Mouse (Mus musculus) intestine, postnatal 0 days (tissue): ENCODE measurements around the gene Slamf1. TPM values are rescaled to one million over a fixed set of nuclear protein-coding genes. Genes with fewer than 3 reads are reported as not detected.

Experiments
- ATAC-seq: fragments of 200-750 bp; cut with Nextera tagmentation; 2 replicates; pipeline ENCODE4 v1.8.0; 2017; ENCODE audit warnings: mild to moderate bottlenecking, moderate TSS enrichment, moderate library complexity
- H3K27ac ChIP-seq: fragments of 300-500 bp; sonication (generic); 2 replicates; pipeline ENCODE4 v1.5.1; 2014; ENCODE audit warnings: mild to moderate bottlenecking, low read depth, low read length, moderate library complexity
- H3K27me3 ChIP-seq: fragments of 300-500 bp; sonication (generic); replicated peaks from 2 replicates; pipeline ENCODE4 v1.6.1; 2014; ENCODE audit warnings: low read length, mixed read lengths; ENCODE audit not compliant: control insufficient read depth, insufficient read depth
- H3K36me3 ChIP-seq: fragments of 300-500 bp; sonication (generic); 2 replicates; pipeline ENCODE4 v1.6.1; 2014; ENCODE audit warnings: mild to moderate bottlenecking, moderate library complexity; ENCODE audit not compliant: control insufficient read depth, insufficient read depth
- H3K4me1 ChIP-seq: fragments of 300-500 bp; sonication (generic); replicated peaks from 2 replicates; pipeline ENCODE4 v1.6.1; 2014; ENCODE audit warnings: antibody characterized with exemption, low read length, mixed read lengths; ENCODE audit not compliant: control insufficient read depth, insufficient read depth
- H3K4me2 ChIP-seq: fragments of 300-500 bp; sonication (generic); replicated peaks from 2 replicates; pipeline ENCODE4 v1.6.1; 2014; ENCODE audit warnings: low read depth, mild to moderate bottlenecking, moderate library complexity
- H3K4me3 ChIP-seq: fragments of 300-500 bp; sonication (generic); 2 replicates; pipeline ENCODE4 v1.5.1; 2014; ENCODE audit warnings: low read depth, low read length
- H3K9ac ChIP-seq: fragments of 300-500 bp; sonication (generic); 2 replicates; pipeline ENCODE4 v1.6.1; 2014; ENCODE audit warnings: mild to moderate bottlenecking, low read depth, low read length
- H3K9me3 ChIP-seq: fragments of 300-500 bp; sonication (generic); 2 replicates; pipeline ENCODE4 v1.6.1; 2016; ENCODE audit warnings: mixed run types; ENCODE audit not compliant: control insufficient read depth
- CTCF ChIP-seq: sonication (generic); IDR thresholded peaks from 2 replicates; pipeline ENCODE4 v1.5.1; 2016; ENCODE audit warnings: low read depth, mild to moderate bottlenecking, control low read depth, antibody characterized with exemption, moderate library complexity
- WGBS: fragments of 180-500 bp; shearing (Covaris S2); extraction: QIAGEN DNeasy Blood & Tissue Kit; methylation state at CpG from one replicate; pipeline ENCODE4 v1.1.7; 2014; 5-methylcytosine and 5-hydroxymethylcytosine counted together
- polyA plus RNA-seq: library from polyadenylated mRNA; unstranded; fragments of >200 nt; fragmentation: Nextera tagmentation; extraction: Ambion mirVana; gene quantifications from 2 replicates; pipeline ENCODE4 v1.2.1, GENCODE M21; 2015

Gene Slamf1
- polyA plus RNA-seq, 1 experiment from 2014 or later = not detected

DNA sequence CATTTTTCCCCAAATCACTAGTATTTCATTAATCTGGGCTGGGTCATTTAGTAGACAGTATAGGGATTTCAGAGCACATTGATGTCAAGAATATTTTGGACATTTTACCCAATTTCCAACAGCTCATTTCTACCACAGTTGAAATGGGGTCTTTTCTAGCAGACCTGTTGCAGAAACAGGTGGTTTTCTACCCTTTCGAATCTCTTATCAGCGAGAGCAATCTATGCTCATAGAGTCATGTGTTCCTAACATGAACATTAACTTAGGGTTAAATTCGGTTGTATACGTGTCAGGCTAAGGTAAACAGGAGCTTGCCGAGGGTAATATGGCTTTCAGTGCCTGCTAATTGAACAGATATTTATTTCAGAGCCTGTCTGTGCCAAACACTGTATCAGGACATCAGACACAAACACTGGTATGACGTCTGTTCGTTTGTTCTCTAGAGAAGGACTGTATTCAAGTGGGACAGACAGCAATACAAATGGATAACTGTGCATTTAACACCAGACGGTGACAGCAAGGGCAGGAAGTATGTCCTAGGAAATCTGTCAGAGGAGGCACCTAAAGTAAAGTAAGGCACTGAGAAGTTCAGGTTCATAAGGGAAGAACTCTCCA is 5.3 kb downstream of the Slamf1 start:
- no peak overlapping the region for H3K4me2 ChIP-seq
- H3K9me3 ChIP-seq = no peaks in the 10 kb centered on the region
- H3K9ac ChIP-seq = no peak overlapping the region
- H3K27ac ChIP-seq = no peak overlapping the region
- no peaks in the 10 kb centered on the region for H3K36me3 ChIP-seq
- ATAC-seq = no peak
- H3K4me1 ChIP-seq = no peaks in the 10 kb centered on the region
- WGBS = 55% methylated on average over 8 of the region's 8 CpGs
- H3K4me3 ChIP-seq = no peak overlapping the region
- no peaks in the 10 kb centered on the region for H3K27me3 ChIP-seq
- TF ChIP-seq CTCF = no peak

DNA sequence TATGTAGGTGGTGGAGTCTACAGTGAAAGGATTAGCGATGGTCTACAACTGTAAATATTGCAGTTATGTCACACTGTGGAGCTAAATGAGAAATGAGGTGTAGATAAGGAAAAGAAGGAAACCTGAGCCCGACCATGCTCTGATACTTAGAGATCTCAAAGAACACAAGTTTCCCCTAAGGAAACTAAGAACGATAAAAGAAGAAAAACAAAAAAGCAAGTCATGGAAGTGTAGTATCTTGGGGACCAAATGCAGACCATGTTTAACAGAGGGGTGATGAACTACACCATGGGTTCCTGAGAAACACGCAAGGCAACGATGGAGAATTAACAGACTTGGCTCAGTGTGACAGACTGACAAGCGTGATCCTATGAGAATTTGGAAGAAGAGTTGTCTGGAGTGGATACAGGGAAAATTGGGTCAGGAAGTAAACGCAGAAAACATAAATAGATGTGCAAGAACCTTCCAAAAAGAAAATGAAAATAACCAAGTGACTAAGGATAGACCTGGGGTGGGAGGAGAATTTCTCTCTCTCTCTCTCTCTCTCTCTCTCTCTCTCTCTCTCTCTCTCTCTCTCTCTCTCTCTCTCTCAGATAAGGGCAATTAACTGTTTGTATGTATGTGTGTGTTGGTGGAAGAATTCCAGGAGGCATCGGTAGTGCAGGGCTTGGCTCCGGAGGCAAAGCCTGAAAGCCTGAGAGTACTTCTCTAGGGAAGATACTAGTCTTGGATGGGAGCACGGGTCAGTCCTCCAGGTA is 6.5 kb downstream of the Slamf1 start:
- Histone ChIP-seq H3K27me3 (no peaks in the 10 kb centered on the region), H3K4me2 (no peak overlapping the region), H3K9ac (no peak overlapping the region), H3K4me1 (no peaks in the 10 kb centered on the region), H3K9me3 (no peaks in the 10 kb centered on the region), H3K36me3 (no peaks in the 10 kb centered on the region), H3K27ac (no peak overlapping the region), H3K4me3 (no peak overlapping the region)
- ATAC-seq = no peak
- TF ChIP-seq CTCF = no peak
- 78% methylated on average over 10 of the region's 10 CpGs for WGBS

DNA sequence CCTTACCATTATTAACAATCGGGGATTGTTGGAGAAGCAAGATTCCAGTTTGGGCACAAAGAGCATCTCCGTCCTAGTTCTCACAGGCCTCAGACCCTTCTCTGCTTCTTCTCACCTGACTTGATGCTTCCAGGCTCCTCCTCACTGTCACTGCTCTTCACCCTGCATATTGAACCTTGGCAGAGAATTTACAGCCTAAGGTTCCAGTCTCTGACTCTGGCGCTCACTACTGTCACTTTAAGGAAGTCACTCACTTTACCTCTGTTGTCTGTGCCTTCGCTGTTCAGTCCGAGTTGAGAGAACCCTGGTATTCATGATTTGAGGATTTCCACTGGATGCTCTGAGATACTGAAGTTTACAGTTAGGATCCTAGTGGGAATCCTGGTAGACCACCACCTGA is 7.3 kb downstream of the Slamf1 start:
- no peaks in the 10 kb centered on the region for H3K36me3 ChIP-seq
- H3K4me1 ChIP-seq = no peaks in the 10 kb centered on the region
- H3K27me3 ChIP-seq = no peaks in the 10 kb centered on the region
- ATAC-seq = no peak
- no peak overlapping the region for H3K4me2 ChIP-seq
- 74% methylated on average over 5 of the region's 5 CpGs for WGBS
- no peak overlapping the region for H3K4me3 ChIP-seq
- no peaks in the 10 kb centered on the region for H3K9me3 ChIP-seq
- H3K27ac ChIP-seq = no peak overlapping the region
- TF ChIP-seq CTCF = no peak
- H3K9ac ChIP-seq = no peak overlapping the region

DNA sequence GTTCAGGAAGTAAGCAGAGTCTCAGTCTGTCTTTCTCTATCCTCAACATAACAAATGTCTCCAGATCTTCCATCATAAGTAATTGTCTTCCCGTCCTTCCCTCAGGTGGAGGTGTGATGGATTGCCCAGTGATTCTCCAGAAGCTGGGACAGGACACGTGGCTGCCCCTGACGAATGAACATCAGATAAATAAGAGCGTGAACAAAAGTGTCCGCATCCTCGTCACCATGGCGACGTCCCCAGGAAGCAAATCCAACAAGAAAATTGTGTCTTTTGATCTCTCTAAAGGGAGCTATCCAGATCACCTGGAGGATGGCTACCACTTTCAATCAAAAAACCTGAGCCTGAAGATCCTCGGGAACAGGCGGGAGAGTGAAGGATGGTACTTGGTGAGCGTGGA is 7.8 kb downstream of the Slamf1 start:
- H3K9ac ChIP-seq = no peak overlapping the region
- no peaks in the 10 kb centered on the region for H3K36me3 ChIP-seq
- WGBS = 59% methylated on average over 11 of the region's 11 CpGs
- H3K4me1 ChIP-seq = no peaks in the 10 kb centered on the region
- H3K4me3 ChIP-seq = no peak overlapping the region
- no peak overlapping the region for H3K4me2 ChIP-seq
- H3K27me3 ChIP-seq = no peaks in the 10 kb centered on the region
- TF ChIP-seq CTCF = no peak
- ATAC-seq = no peak
- H3K9me3 ChIP-seq = no peaks in the 10 kb centered on the region
- no peak overlapping the region for H3K27ac ChIP-seq

DNA sequence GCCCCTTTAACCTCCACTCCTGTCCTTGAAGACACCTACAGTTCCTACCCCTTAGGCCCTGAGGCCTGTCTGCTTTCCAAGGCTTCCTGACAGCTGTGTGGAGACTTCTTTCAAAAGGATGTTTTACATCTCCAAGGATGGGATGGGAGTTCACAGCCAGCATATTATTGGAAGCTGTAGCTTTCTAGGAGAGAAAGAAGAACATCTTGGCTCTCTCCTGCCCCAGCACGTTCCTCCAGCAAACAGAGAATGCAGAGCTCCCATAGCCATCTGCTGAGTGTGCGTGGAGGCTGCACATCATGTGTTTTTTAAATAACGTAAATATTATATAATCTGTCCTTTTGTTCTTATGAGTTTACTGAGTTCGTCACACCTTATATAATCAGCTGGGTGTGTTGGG is 8.9 kb downstream of the Slamf1 start:
- H3K9me3 ChIP-seq = no peaks in the 10 kb centered on the region
- no peaks in the 10 kb centered on the region for H3K36me3 ChIP-seq
- TF ChIP-seq CTCF = no peak
- H3K4me1 ChIP-seq = no peaks in the 10 kb centered on the region
- no peak overlapping the region for H3K27ac ChIP-seq
- 66% methylated on average over 4 of the region's 4 CpGs for WGBS
- no peak overlapping the region for H3K9ac ChIP-seq
- no peak overlapping the region for H3K4me2 ChIP-seq
- no peaks in the 10 kb centered on the region for H3K27me3 ChIP-seq
- H3K4me3 ChIP-seq = no peak overlapping the region
- no peak for ATAC-seq

DNA sequence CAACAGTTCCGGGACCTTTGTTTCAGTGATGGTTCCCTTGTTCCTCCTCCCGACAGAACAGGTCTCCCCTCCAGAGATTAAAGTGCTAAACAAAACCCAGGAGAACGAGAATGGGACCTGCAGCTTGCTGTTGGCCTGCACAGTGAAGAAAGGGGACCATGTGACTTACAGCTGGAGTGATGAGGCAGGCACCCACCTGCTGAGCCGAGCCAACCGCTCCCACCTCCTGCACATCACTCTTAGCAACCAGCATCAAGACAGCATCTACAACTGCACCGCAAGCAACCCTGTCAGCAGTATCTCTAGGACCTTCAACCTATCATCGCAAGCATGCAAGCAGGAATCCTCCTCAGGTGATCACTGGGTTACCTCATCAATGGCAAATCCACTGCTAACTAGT is 10.1 kb downstream of the Slamf1 start:
- Histone ChIP-seq H3K27ac (no peak overlapping the region), H3K4me2 (no peak overlapping the region), H3K9me3 (no peaks in the 10 kb centered on the region), H3K9ac (no peak overlapping the region), H3K36me3 (no peaks in the 10 kb centered on the region), H3K4me1 (no peaks in the 10 kb centered on the region), H3K4me3 (no peak overlapping the region), H3K27me3 (no peaks in the 10 kb centered on the region)
- 85% methylated on average over 7 of the region's 7 CpGs for WGBS
- ATAC-seq = no peak
- TF ChIP-seq CTCF = no peak
